Mouse (Mus musculus) cerebellum, adult 2 months (tissue): ENCODE measurements around the gene Alox12.

Experiments
- CTCF ChIP-seq: fragments of 200-500 bp; IDR thresholded peaks from 2 replicates; pipeline ENCODE4 v1.5.1; 2011; ENCODE audit warnings: low read depth, mild to moderate bottlenecking, control low read depth, low read length, moderate library complexity, borderline replicate concordance; ENCODE audit not compliant: insufficient read depth
- POLR2A ChIP-seq: fragments of 200-500 bp; IDR thresholded peaks from 2 replicates; pipeline ENCODE4 v1.6.1; 2011; ENCODE audit warnings: low read length, control low read depth, borderline replicate concordance; ENCODE audit not compliant: insufficient read depth

DNA sequence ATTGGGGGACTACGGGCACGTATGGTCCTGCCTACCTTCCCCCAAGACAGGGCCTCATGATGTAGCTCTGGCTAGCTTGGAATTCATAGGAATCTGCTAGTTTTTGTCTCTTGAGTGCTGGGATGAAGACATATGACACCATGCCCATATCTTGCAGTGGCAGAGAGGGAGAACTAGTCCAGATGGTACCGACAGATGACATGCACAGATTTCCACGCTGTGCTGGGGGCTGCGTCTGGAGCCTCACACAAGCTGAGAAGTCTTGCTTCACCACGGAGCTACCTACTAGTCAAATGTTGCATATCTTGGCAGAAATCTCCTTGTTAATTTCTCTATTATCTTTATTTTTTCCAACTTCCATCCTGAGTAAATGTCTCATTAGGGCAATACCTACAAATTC, 38.7 kb upstream of the Alox12 start:
- TF ChIP-seq POLR2A: no peak
- TF ChIP-seq CTCF: no peak
